Mouse (Mus musculus) cerebellum, adult 2 months (tissue): Measurements from ENCODE around the gene Frmpd4.

Experiments used
- CTCF ChIP-seq: fragments of 200-500 bp; IDR thresholded peaks from 2 replicates; pipeline ENCODE4 v1.5.1; 2011; ENCODE audit warnings: low read depth, mild to moderate bottlenecking, control low read depth, low read length, moderate library complexity, borderline replicate concordance; ENCODE audit not compliant: insufficient read depth
- POLR2A ChIP-seq: fragments of 200-500 bp; IDR thresholded peaks from 2 replicates; pipeline ENCODE4 v1.6.1; 2011; ENCODE audit warnings: low read length, control low read depth, borderline replicate concordance; ENCODE audit not compliant: insufficient read depth

DNA sequence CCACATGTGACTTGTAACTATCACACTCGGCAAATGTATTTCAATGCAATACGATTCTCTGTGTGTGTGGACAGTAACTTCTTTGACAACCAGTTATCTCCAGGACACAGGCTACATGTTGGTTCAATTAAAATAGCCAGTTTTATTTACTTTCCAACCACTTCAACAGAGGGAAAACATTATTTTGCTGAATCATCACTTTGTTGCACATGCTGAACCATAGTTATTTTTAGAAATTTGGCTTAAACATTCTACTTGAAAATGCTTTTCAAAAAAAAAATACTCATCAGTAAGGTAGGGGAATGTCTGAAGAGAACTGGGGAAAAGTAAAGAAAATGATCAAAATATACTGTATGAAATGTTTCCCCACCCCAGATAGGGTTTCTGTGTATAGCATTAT, 173.5 kb downstream of the Frmpd4 start:
- no peak for TF ChIP-seq CTCF
- TF ChIP-seq POLR2A = no peak
